Mouse (Mus musculus) brown adipose tissue, adult 24 weeks (tissue): ENCODE data around the gene Btg1. TPM values are rescaled to one million over a fixed set of nuclear protein-coding genes. Genes with fewer than 3 reads are reported as not detected.

ENCODE experiments used
- H3K27ac ChIP-seq: fragments of 200-500 bp; replicated peaks from 2 replicates; pipeline ENCODE4 v1.5.1; 2012; ENCODE audit warnings: low read depth, mild to moderate bottlenecking, low read length
- H3K4me1 ChIP-seq: fragments of 200-500 bp; 2 replicates; pipeline ENCODE4 v1.6.1; 2012; ENCODE audit warnings: low read length, mixed read lengths; ENCODE audit not compliant: control insufficient read depth, insufficient read depth, insufficient read length
- H3K4me3 ChIP-seq: fragments of 200-500 bp; 2 replicates; pipeline ENCODE4 v1.5.1; 2012; ENCODE audit warnings: low read depth, mild to moderate bottlenecking, low read length, moderate library complexity; ENCODE audit not compliant: insufficient read depth
- polyA plus RNA-seq: library from polyadenylated mRNA; stranded (reverse); fragments of >200 nt; gene quantifications from 2 replicates; pipeline ENCODE4 v1.2.4, GENCODE M21; 2012; ENCODE audit not compliant: missing spikeins, insufficient read depth, insufficient read length

Gene Btg1
- polyA plus RNA-seq = 38.8 and 52.9 TPM in 2 replicates

GRCm38 (mm10) chr10:96616709-96617116 lies at the start of gene Btg1:
TSS of gene Btg1 (plus strand) at chr10:96617006.
- H3K27ac ChIP-seq = peak within 1 kb of the TSS; percentile 94
- H3K4me1 ChIP-seq = no peaks in the 10 kb centered on the region
- H3K4me3 ChIP-seq = peak within 1 kb of the TSS; percentile 100

- Histone ChIP-seq H3K4me3 (no peak overlapping the region), H3K27ac (no peak overlapping the region), H3K4me1 (peaks cover 5% of the 10 kb centered on the region)
Observed at GRCm38 (mm10) chr10:96569469-96569868, 47.3 kb upstream of the Btg1 start.

GRCm38 (mm10) chr10:96571176-96571575 lies 45.6 kb upstream of the Btg1 start:
- Histone ChIP-seq H3K27ac (peak overlapping the region; percentile 83), H3K4me3 (no peak overlapping the region), H3K4me1 (peaks cover 5% of the 10 kb centered on the region)

- no peak overlapping the region for H3K27ac ChIP-seq
- peaks cover 6% of the 10 kb centered on the region; the same call in 1 of the 2 replicates for H3K4me1 ChIP-seq
- no peak overlapping the region for H3K4me3 ChIP-seq
Observed at GRCm38 (mm10) chr10:96574786-96575185, 42.0 kb upstream of the Btg1 start.

GRCm38 (mm10) chr10:96575338-96575737 lies 41.5 kb upstream of the Btg1 start:
- H3K27ac ChIP-seq = no peak overlapping the region
- H3K4me1 ChIP-seq = peaks cover 6% of the 10 kb centered on the region; the same call in 1 of the 2 replicates
- H3K4me3 ChIP-seq = no peak overlapping the region

- Histone ChIP-seq H3K4me3 (no peak overlapping the region), H3K27ac (no peak overlapping the region), H3K4me1 (peaks cover 2% of the 10 kb centered on the region; the same call in 1 of the 2 replicates)
Observed at GRCm38 (mm10) chr10:96578924-96579323, 37.9 kb upstream of the Btg1 start.

- Histone ChIP-seq H3K4me1 (peaks cover 2% of the 10 kb centered on the region; the same call in 1 of the 2 replicates), H3K27ac (no peak overlapping the region), H3K4me3 (no peak overlapping the region)
Observed at GRCm38 (mm10) chr10:96579436-96579835, 37.4 kb upstream of the Btg1 start.

GRCm38 (mm10) chr10:96580246-96580645 lies 36.6 kb upstream of the Btg1 start:
- Histone ChIP-seq H3K4me1 (peaks cover 2% of the 10 kb centered on the region; the same call in 1 of the 2 replicates), H3K4me3 (no peak overlapping the region), H3K27ac (no peak overlapping the region)

- no peak overlapping the region for H3K4me3 ChIP-seq
- H3K4me1 ChIP-seq = peaks cover under 1% of the 10 kb centered on the region; the same call in 1 of the 2 replicates
- no peak overlapping the region for H3K27ac ChIP-seq
Observed at GRCm38 (mm10) chr10:96581232-96581631, 35.6 kb upstream of the Btg1 start.

- H3K4me3 ChIP-seq = no peak overlapping the region
- H3K27ac ChIP-seq = no peak overlapping the region
- no peaks in the 10 kb centered on the region for H3K4me1 ChIP-seq
Observed at GRCm38 (mm10) chr10:96586191-96586880, 30.5 kb upstream of the Btg1 start.

GRCm38 (mm10) chr10:96586881-96587217 lies 30.0 kb upstream of the Btg1 start:
- H3K27ac ChIP-seq = no peak overlapping the region

GRCm38 (mm10) chr10:96588233-96588632 lies 28.6 kb upstream of the Btg1 start:
- Histone ChIP-seq H3K4me1 (no peaks in the 10 kb centered on the region), H3K4me3 (no peak overlapping the region; the same call in 1 of the 2 replicates), H3K27ac (no peak overlapping the region)

More at GRCm38 (mm10) chr10:96586881-96587217, 30.0 kb upstream of the Btg1 start:
- Histone ChIP-seq H3K4me1 (no peaks in the 10 kb centered on the region), H3K4me3 (no peak overlapping the region)

- H3K4me1 ChIP-seq = no peaks in the 10 kb centered on the region
- H3K27ac ChIP-seq = no peak overlapping the region
- no peak overlapping the region for H3K4me3 ChIP-seq
Observed at GRCm38 (mm10) chr10:96589781-96590180, 27.0 kb upstream of the Btg1 start.

- H3K4me3 ChIP-seq = no peak overlapping the region
- no peaks in the 10 kb centered on the region for H3K4me1 ChIP-seq
- no peak overlapping the region for H3K27ac ChIP-seq
Observed at GRCm38 (mm10) chr10:96592089-96592488, 24.7 kb upstream of the Btg1 start.

- no peak overlapping the region for H3K4me3 ChIP-seq
- peaks cover 3% of the 10 kb centered on the region; the same call in 1 of the 2 replicates for H3K4me1 ChIP-seq
- H3K27ac ChIP-seq = no peak overlapping the region
Observed at GRCm38 (mm10) chr10:96595435-96596132, 21.2 kb upstream of the Btg1 start.
